Mouse (Mus musculus): ENCODE results near the gene Gm4881. TPM values are rescaled to one million over a fixed set of nuclear protein-coding genes. Genes with fewer than 3 reads are reported as not detected.

Gene Gm4881
- polyA plus RNA-seq, 1 experiment from 2014 or later, result not detected

GRCm38 (mm10) chr7:24964897-24965535 is 20.7 kb upstream of the Gm4881 start:
- Histone ChIP-seq H3K27ac (ENCODE audit: low read depth, low read length) (no peak overlapping the region), H3K27me3 (replicated peaks; ENCODE audit: control insufficient read depth, insufficient read depth, low read length) (0 out of 2 replicates have a peak, but pooled peaks cover 3% of the 10 kb centered on the region), H3K9ac (ENCODE audit: low read depth, low read length) (no peak overlapping the region), H3K9me3 (ENCODE audit: control insufficient read depth) (no peaks in the 10 kb centered on the region), H3K36me3 (ENCODE audit: control insufficient read depth, insufficient read depth) (peaks cover 5% of the 10 kb centered on the region), H3K4me1 (replicated peaks; ENCODE audit: control insufficient read depth, insufficient read depth, low read length) (no peaks in the 10 kb centered on the region), H3K4me2 (replicated peaks; ENCODE audit: low read depth) (no peak overlapping the region), H3K4me3 (ENCODE audit: low read depth, low read length) (no peak overlapping the region)
- 0 out of 2 replicates have a peak, but pooled peaks have one; percentile 16 for ATAC-seq
- TF ChIP-seq CTCF (IDR thresholded peaks at IDR 0.05; ENCODE audit: low read depth), result peak; percentile 77
- WGBS, result 9% methylated on average over 5 of the region's 5 CpGs

DNA sequence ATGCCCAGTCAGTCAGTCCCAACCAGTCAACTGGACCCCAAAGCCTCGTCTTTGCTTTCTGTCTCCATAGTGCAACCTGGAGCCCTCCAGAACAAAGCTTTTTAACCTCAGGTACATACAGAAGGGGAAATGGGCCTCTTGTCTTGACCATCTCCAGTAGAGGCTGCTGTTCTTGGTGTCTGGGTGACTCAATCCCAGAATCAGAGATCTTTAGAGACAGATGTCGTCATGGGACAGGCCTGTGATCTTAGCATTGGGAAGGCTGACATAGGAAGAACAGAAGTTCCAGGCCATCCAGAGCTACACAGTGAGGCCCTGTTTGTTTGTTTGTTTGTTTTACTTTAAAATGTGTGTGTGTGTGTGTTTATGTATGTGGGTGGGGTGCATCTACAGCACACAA is 20.0 kb upstream of the Gm4881 start:
- no peak for ATAC-seq
- 0 out of 2 replicates have a peak, but pooled peaks cover 3% of the 10 kb centered on the region for H3K27me3 ChIP-seq (replicated peaks; ENCODE audit: control insufficient read depth, insufficient read depth, low read length)

GRCm38 (mm10) chr7:24955226-24955625 is 10.9 kb upstream of the Gm4881 start:
- Histone ChIP-seq H3K9ac (ENCODE audit: low read depth, low read length) (no peak overlapping the region), H3K27me3 (replicated peaks; ENCODE audit: control insufficient read depth, insufficient read depth, low read length) (peaks cover 53% of the 10 kb centered on the region), H3K4me1 (replicated peaks; ENCODE audit: control insufficient read depth, insufficient read depth, low read length) (peaks cover 5% of the 10 kb centered on the region; the same call in 1 of the 2 replicates), H3K36me3 (ENCODE audit: control insufficient read depth, insufficient read depth) (no peaks in the 10 kb centered on the region), H3K4me3 (ENCODE audit: low read depth, low read length) (peak overlapping the region; percentile 41), H3K9me3 (ENCODE audit: control insufficient read depth) (no peaks in the 10 kb centered on the region), H3K27ac (ENCODE audit: low read depth, low read length) (no peak overlapping the region), H3K4me2 (replicated peaks; ENCODE audit: low read depth) (peak overlapping the region; percentile 66)
- ATAC-seq, result no peak
- no peak for TF ChIP-seq CTCF (IDR thresholded peaks at IDR 0.05; ENCODE audit: low read depth)
- WGBS, result 7% methylated on average over 13 of the region's 33 CpGs

More for the DNA sequence above, 20.0 kb upstream of the Gm4881 start:
- Histone ChIP-seq H3K4me3 (ENCODE audit: low read depth, low read length) (no peak overlapping the region), H3K4me2 (replicated peaks; ENCODE audit: low read depth) (no peak overlapping the region), H3K4me1 (replicated peaks; ENCODE audit: control insufficient read depth, insufficient read depth, low read length) (no peaks in the 10 kb centered on the region), H3K9me3 (ENCODE audit: control insufficient read depth) (no peaks in the 10 kb centered on the region), H3K36me3 (ENCODE audit: control insufficient read depth, insufficient read depth) (no peaks in the 10 kb centered on the region), H3K27ac (ENCODE audit: low read depth, low read length) (no peak overlapping the region), H3K9ac (ENCODE audit: low read depth, low read length) (no peak overlapping the region)
- no peak for TF ChIP-seq CTCF (IDR thresholded peaks at IDR 0.05; ENCODE audit: low read depth)
- WGBS, result 81% methylated on average over 2 of the region's 2 CpGs

DNA sequence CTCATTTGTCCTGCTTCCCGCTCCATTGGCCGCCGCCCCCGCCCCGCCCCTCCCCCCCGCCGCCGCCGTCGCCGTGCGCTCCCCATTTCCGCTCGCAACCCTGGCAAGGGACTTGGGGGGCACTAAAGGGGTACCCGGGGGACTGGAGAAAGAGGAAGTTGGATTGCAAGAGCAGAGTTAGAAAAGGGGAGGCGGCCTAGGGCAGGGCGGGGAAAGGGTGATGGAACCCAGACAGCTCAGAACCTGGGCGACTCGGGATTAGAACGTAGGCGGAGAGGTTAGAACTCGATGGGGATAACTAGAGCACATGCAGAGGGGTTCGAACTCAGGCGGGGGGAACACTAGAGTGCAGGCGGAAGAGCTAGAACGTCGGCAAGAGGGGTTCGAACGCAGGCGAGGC is 10.2 kb upstream of the Gm4881 start:
- Histone ChIP-seq H3K4me2 (replicated peaks; ENCODE audit: low read depth) (peak overlapping the region; percentile 66), H3K4me3 (ENCODE audit: low read depth, low read length) (peak overlapping the region; percentile 41), H3K9ac (ENCODE audit: low read depth, low read length) (0 out of 2 replicates have a peak overlapping the region, but pooled peaks have one; percentile 17), H3K4me1 (replicated peaks; ENCODE audit: control insufficient read depth, insufficient read depth, low read length) (peaks cover 5% of the 10 kb centered on the region; the same call in 1 of the 2 replicates), H3K27me3 (replicated peaks; ENCODE audit: control insufficient read depth, insufficient read depth, low read length) (peaks cover 61% of the 10 kb centered on the region), H3K36me3 (ENCODE audit: control insufficient read depth, insufficient read depth) (no peaks in the 10 kb centered on the region), H3K27ac (ENCODE audit: low read depth, low read length) (no peak overlapping the region), H3K9me3 (ENCODE audit: control insufficient read depth) (no peaks in the 10 kb centered on the region)
- 1% methylated on average over 30 of the region's 30 CpGs for WGBS
- ATAC-seq, result no peak
- no peak for TF ChIP-seq CTCF (IDR thresholded peaks at IDR 0.05; ENCODE audit: low read depth)

DNA sequence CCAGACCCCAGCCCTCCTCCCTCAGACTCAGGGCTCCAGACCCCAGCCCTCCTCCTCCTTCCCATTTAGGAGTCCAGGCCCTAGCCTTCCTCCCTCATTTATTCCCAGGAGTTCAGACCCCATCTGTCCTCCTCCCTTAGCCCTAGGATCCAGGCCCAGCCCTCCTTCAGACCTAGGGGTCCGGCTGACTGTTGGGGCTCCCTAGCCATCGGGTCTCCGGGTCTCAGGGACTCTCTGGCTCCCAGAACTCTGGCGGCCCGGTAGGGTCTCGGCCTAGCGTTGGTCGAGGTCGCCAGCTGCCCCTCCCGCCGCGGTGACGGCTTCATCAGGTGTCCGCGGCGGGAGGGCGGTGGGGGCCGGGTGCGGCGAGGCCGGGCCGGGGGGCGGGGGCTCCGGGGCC is 9.7 kb upstream of the Gm4881 start:
- peaks cover 65% of the 10 kb centered on the region for H3K27me3 ChIP-seq (replicated peaks; ENCODE audit: control insufficient read depth, insufficient read depth, low read length)
- ATAC-seq, result no peak
- peak overlapping the region; percentile 17; the same call in 1 of the 2 replicates for H3K9ac ChIP-seq (ENCODE audit: low read depth, low read length)
- peaks cover 5% of the 10 kb centered on the region; the same call in 1 of the 2 replicates for H3K4me1 ChIP-seq (replicated peaks; ENCODE audit: control insufficient read depth, insufficient read depth, low read length)
- peak overlapping the region; percentile 41 for H3K4me3 ChIP-seq (ENCODE audit: low read depth, low read length)
- no peak for TF ChIP-seq CTCF (IDR thresholded peaks at IDR 0.05; ENCODE audit: low read depth)
- no peak overlapping the region for H3K27ac ChIP-seq (ENCODE audit: low read depth, low read length)
- WGBS, result 1% methylated on average over 24 of the region's 24 CpGs
- H3K36me3 ChIP-seq (ENCODE audit: control insufficient read depth, insufficient read depth), result no peaks in the 10 kb centered on the region
- peak overlapping the region; percentile 66 for H3K4me2 ChIP-seq (replicated peaks; ENCODE audit: low read depth)
- H3K9me3 ChIP-seq (ENCODE audit: control insufficient read depth), result no peaks in the 10 kb centered on the region

- no peaks in the 10 kb centered on the region for H3K9me3 ChIP-seq (ENCODE audit: control insufficient read depth)
- no peak overlapping the region for H3K4me3 ChIP-seq (ENCODE audit: low read depth, low read length)
- no peak overlapping the region for H3K27ac ChIP-seq (ENCODE audit: low read depth, low read length)
- no peaks in the 10 kb centered on the region for H3K36me3 ChIP-seq (ENCODE audit: control insufficient read depth, insufficient read depth)
- H3K9ac ChIP-seq (ENCODE audit: low read depth, low read length), result no peak overlapping the region
- peak; percentile 90 for TF ChIP-seq CTCF (IDR thresholded peaks at IDR 0.05; ENCODE audit: low read depth)
- ATAC-seq, result no peak
- no peak overlapping the region for H3K4me2 ChIP-seq (replicated peaks; ENCODE audit: low read depth)
- WGBS, result under 1% methylated on average over 8 of the region's 8 CpGs
- H3K4me1 ChIP-seq (replicated peaks; ENCODE audit: control insufficient read depth, insufficient read depth, low read length), result peaks cover 5% of the 10 kb centered on the region; the same call in 1 of the 2 replicates
- peaks cover 92% of the 10 kb centered on the region for H3K27me3 ChIP-seq (replicated peaks; ENCODE audit: control insufficient read depth, insufficient read depth, low read length)
Observed at GRCm38 (mm10) chr7:24949958-24950623, 5.8 kb upstream of the Gm4881 start.
